Mouse (Mus musculus): ENCODE results near the gene Gm10553. TPM values are rescaled to one million over a fixed set of nuclear protein-coding genes. Genes with fewer than 3 reads are reported as not detected.

Gm10553 gene
- polyA plus RNA-seq, 1 experiment, result not detected

Other genes with a start within 250 kb of the Gm10553 start
- gene Slc16a14, start 165.0 kb upstream of the Gm10553 start, polyA plus RNA-seq (2012; rRNA removed), result 0.38 and 0.57 TPM in 2 replicates
- gene A530032D15Rik, start 9.7 kb downstream of the Gm10553 start, polyA plus RNA-seq (2012; rRNA removed), result not detected in 2 replicates
- gene C130026I21Rik, start 170.4 kb downstream of the Gm10553 start, polyA plus RNA-seq (2012; rRNA removed), result 0.34 and 0.44 TPM in 2 replicates